Mouse (Mus musculus): ENCODE data around the gene 1700086D15Rik. TPM values are rescaled to one million over a fixed set of nuclear protein-coding genes. Genes with fewer than 3 reads are reported as not detected.

1700086D15Rik gene
- polyA plus RNA-seq, 2 experiments = 0.16 TPM; not detected in 1

DNA sequence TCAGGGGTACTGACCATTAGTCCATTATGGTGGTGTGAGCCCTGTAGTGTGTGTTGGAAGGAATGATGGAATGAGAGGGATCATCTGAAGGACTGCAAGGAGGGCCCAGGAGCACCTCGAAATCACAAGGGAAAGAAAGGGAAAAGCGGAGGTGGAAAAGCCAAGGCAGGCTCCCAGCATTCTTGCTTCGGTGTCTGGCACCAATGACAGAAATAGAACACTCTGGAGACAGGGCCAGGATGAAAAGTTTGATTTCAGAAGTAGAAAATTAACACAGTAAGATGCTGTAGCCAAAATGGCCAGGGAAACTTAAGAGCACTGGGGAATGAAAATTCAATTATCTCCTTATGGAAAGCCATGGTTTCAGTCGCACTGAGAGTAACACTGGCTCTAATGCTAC, 26.0 kb downstream of the 1700086D15Rik start:
- no peak for TF ChIP-seq POLR2A (IDR thresholded peaks at IDR 0.05; ENCODE audit: borderline replicate concordance, extremely low read depth, insufficient read depth, insufficient read length)
- H3K36me3 ChIP-seq (ENCODE audit: control insufficient read depth, insufficient read depth, low read length) = no peaks in the 10 kb centered on the region
- H3K27ac ChIP-seq (replicated peaks; ENCODE audit: low read depth, low read length) = no peak overlapping the region
- 87% methylated on average over 4 of the region's 4 CpGs for WGBS
- no peak overlapping the region for H3K4me3 ChIP-seq (replicated peaks; ENCODE audit: low read length)
- H3K4me1 ChIP-seq (ENCODE audit: control insufficient read depth, insufficient read depth, low read length) = no peaks in the 10 kb centered on the region
- ATAC-seq (ENCODE audit: low FRiP score, low read depth) (no peak), DNase-seq (ENCODE audit: low spot score) (no peak)
- H3K9ac ChIP-seq (ENCODE audit: low read depth, low read length, severe bottlenecking) = no peak overlapping the region
- no peaks in the 10 kb centered on the region for H3K27me3 ChIP-seq (ENCODE audit: control insufficient read depth, insufficient read depth, low read length)
- no peak overlapping the region for H3K4me2 ChIP-seq (replicated peaks; ENCODE audit: low read depth, low read length, severe bottlenecking)
- no peaks in the 10 kb centered on the region for H3K9me3 ChIP-seq (ENCODE audit: control insufficient read depth, low read length)

DNA sequence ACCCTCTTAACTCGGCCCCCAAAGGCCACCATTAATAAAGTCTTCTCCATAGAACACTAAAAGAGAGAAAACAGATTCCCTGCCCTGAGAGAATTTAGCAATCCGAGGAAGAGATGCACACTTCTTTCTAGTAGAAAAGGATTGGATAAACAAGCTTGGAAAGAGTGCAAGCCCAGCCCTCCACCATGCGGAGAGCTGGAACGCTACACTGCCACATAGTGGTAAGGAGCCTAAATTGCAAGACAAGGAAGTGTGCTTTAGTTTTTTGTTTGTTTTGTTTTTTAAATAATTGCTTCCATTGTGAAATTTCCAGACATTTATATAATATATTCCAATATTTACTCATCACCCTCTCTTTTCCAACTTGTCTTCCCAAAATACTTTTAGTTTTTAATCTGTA, 30.6 kb downstream of the 1700086D15Rik start:
- H3K9me3 ChIP-seq (ENCODE audit: control insufficient read depth, low read length) = no peaks in the 10 kb centered on the region
- H3K36me3 ChIP-seq (ENCODE audit: control insufficient read depth, insufficient read depth, low read length) = no peaks in the 10 kb centered on the region
- TF ChIP-seq POLR2A (IDR thresholded peaks at IDR 0.05; ENCODE audit: borderline replicate concordance, extremely low read depth, insufficient read depth, insufficient read length) = no peak
- DNase-seq (ENCODE audit: low spot score) (no peak), ATAC-seq (ENCODE audit: low FRiP score, low read depth) (no peak)
- 81% methylated on average over 4 of the region's 4 CpGs for WGBS
- no peak overlapping the region for H3K9ac ChIP-seq (ENCODE audit: low read depth, low read length, severe bottlenecking)
- no peaks in the 10 kb centered on the region for H3K27me3 ChIP-seq (ENCODE audit: control insufficient read depth, insufficient read depth, low read length)
- no peak overlapping the region for H3K27ac ChIP-seq (replicated peaks; ENCODE audit: low read depth, low read length)
- H3K4me2 ChIP-seq (replicated peaks; ENCODE audit: low read depth, low read length, severe bottlenecking) = no peak overlapping the region
- no peaks in the 10 kb centered on the region for H3K4me1 ChIP-seq (ENCODE audit: control insufficient read depth, insufficient read depth, low read length)
- H3K4me3 ChIP-seq (replicated peaks; ENCODE audit: low read length) = no peak overlapping the region

DNA sequence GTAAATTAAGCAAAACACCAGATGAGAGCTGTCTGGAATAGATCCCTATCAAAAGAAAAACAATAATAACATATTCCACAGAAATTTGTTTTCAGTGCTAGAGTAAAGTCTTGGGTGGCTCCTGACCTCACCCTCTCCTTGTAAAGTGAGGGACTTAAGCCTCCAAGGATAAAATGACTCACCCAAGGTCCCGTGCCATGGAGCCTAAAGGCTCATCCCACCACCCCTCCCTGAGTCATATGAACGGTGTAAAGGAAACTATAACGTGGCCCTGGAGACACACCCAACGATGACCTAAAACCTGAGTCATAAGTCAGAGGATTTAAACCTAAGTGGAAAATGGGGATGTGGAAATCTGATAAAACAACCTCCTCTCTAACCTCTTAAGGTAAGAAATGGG, 31.0 kb downstream of the 1700086D15Rik start:
- ATAC-seq (ENCODE audit: low FRiP score, low read depth) = no peak
- H3K4me1 ChIP-seq (ENCODE audit: control insufficient read depth, insufficient read depth, low read length) = no peaks in the 10 kb centered on the region
- WGBS = 83% methylated on average over 4 of the region's 4 CpGs

DNA sequence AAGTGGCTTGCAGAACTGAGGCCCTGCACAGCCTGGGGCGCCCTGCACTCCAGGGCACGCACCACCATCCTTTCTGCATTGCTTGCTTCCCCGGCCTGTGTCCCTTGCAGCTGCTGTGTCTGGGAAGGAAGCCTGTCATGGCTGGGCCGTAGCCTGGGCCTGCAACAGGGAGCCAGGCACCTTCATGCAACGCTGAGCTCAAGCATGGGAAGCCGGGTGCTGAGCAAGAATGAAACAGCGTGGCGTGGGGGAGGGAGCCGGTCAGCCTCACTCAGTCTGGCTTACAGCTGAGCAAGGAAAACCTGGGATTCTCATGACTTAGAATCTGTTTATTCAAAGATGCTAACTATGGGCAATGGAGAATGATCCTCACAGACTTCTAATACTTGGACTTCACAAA, 33.1 kb downstream of the 1700086D15Rik start:
- no peak for TF ChIP-seq POLR2A (IDR thresholded peaks at IDR 0.05; ENCODE audit: borderline replicate concordance, extremely low read depth, insufficient read depth, insufficient read length)
- DNase-seq (ENCODE audit: low spot score) (no peak), ATAC-seq (ENCODE audit: low FRiP score, low read depth) (no peak)
- no peaks in the 10 kb centered on the region for H3K4me1 ChIP-seq (ENCODE audit: control insufficient read depth, insufficient read depth, low read length)
- no peak overlapping the region for H3K4me3 ChIP-seq (replicated peaks; ENCODE audit: low read length)
- H3K9me3 ChIP-seq (ENCODE audit: control insufficient read depth, low read length) = no peaks in the 10 kb centered on the region
- no peak overlapping the region for H3K4me2 ChIP-seq (replicated peaks; ENCODE audit: low read depth, low read length, severe bottlenecking)
- H3K9ac ChIP-seq (ENCODE audit: low read depth, low read length, severe bottlenecking) = 0 out of 2 replicates have a peak overlapping the region, but pooled peaks have one; percentile 21
- H3K27me3 ChIP-seq (ENCODE audit: control insufficient read depth, insufficient read depth, low read length) = no peaks in the 10 kb centered on the region
- H3K27ac ChIP-seq (replicated peaks; ENCODE audit: low read depth, low read length) = no peak overlapping the region
- WGBS = 67% methylated on average over 9 of the region's 9 CpGs
- H3K36me3 ChIP-seq (ENCODE audit: control insufficient read depth, insufficient read depth, low read length) = no peaks in the 10 kb centered on the region

More for the DNA sequence above, 31.0 kb downstream of the 1700086D15Rik start:
- no peak overlapping the region for H3K9ac ChIP-seq (ENCODE audit: low read depth, low read length, severe bottlenecking)
- no peaks in the 10 kb centered on the region for H3K36me3 ChIP-seq (ENCODE audit: control insufficient read depth, insufficient read depth, low read length)
- H3K9me3 ChIP-seq (ENCODE audit: control insufficient read depth, low read length) = no peaks in the 10 kb centered on the region
- H3K4me3 ChIP-seq (replicated peaks; ENCODE audit: low read length) = no peak overlapping the region
- no peak overlapping the region for H3K27ac ChIP-seq (replicated peaks; ENCODE audit: low read depth, low read length)
- DNase-seq (ENCODE audit: low spot score) = no peak
- no peak for TF ChIP-seq POLR2A (IDR thresholded peaks at IDR 0.05; ENCODE audit: borderline replicate concordance, extremely low read depth, insufficient read depth, insufficient read length)
- no peak overlapping the region for H3K4me2 ChIP-seq (replicated peaks; ENCODE audit: low read depth, low read length, severe bottlenecking)
- no peaks in the 10 kb centered on the region for H3K27me3 ChIP-seq (ENCODE audit: control insufficient read depth, insufficient read depth, low read length)

DNA sequence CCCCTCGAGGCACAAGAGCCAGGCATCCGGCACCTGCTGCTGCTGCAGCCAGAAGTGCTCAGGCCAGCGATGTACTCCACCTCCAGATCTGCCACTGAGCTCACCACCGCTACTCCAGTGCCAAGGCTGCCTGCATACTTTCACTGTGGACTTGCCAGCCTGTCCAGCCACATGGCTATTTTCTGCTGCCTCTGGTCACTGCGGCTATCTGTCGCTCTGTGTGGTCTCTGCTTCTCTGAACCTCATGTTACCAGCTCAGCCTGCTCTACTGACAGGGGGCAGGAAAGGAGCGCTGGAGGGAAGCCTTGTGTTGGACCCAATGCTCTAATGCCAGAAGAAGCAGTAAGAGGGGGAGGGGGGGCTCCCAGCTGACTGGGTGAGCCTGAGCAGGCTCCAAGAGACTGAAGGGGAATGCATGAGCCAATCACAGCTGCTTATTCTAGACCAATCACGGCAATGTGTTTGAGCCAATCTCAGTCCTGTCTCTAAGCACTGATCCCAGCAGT, 34.7 kb downstream of the 1700086D15Rik start:
- Histone ChIP-seq H3K36me3 (ENCODE audit: control insufficient read depth, insufficient read depth, low read length) (no peaks in the 10 kb centered on the region), H3K4me3 (replicated peaks; ENCODE audit: low read length) (no peak overlapping the region), H3K9me3 (ENCODE audit: control insufficient read depth, low read length) (no peaks in the 10 kb centered on the region), H3K27me3 (ENCODE audit: control insufficient read depth, insufficient read depth, low read length) (no peaks in the 10 kb centered on the region), H3K27ac (replicated peaks; ENCODE audit: low read depth, low read length) (no peak overlapping the region), H3K4me1 (ENCODE audit: control insufficient read depth, insufficient read depth, low read length) (no peaks in the 10 kb centered on the region), H3K9ac (ENCODE audit: low read depth, low read length, severe bottlenecking) (no peak overlapping the region), H3K4me2 (replicated peaks; ENCODE audit: low read depth, low read length, severe bottlenecking) (no peak overlapping the region)
- WGBS = 56% methylated on average over 8 of the region's 8 CpGs
- DNase-seq (ENCODE audit: low spot score) (no peak), ATAC-seq (ENCODE audit: low FRiP score, low read depth) (no peak)
- TF ChIP-seq POLR2A (IDR thresholded peaks at IDR 0.05; ENCODE audit: borderline replicate concordance, extremely low read depth, insufficient read depth, insufficient read length) = no peak

DNA sequence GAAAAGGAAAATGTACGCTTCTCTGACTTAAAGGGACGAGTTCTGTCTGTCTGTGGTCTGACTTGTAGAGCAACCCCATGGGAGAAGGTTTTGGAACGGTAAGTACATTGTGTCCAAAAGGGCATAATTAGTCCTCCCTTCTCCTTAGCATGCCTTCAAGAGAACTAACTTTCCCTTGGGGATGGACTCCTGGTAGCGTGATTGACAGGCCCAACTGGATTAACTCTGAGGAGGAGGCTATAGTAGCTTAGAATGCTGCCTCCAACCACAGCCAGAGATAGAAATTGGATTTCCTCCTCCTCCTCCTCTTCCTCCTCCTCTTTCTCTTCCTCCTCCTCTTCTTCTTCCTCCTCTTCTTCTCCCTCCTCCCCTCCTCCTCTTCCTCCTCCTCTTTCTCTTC, 39.4 kb downstream of the 1700086D15Rik start:
- H3K4me2 ChIP-seq (replicated peaks; ENCODE audit: low read depth, low read length, severe bottlenecking) = no peak overlapping the region
- H3K4me3 ChIP-seq (replicated peaks; ENCODE audit: low read length) = no peak overlapping the region
- H3K27me3 ChIP-seq (ENCODE audit: control insufficient read depth, insufficient read depth, low read length) = no peaks in the 10 kb centered on the region
- H3K9ac ChIP-seq (ENCODE audit: low read depth, low read length, severe bottlenecking) = no peak overlapping the region
- H3K9me3 ChIP-seq (ENCODE audit: control insufficient read depth, low read length) = no peaks in the 10 kb centered on the region
- DNase-seq (ENCODE audit: low spot score) = no peak
- no peaks in the 10 kb centered on the region for H3K4me1 ChIP-seq (ENCODE audit: control insufficient read depth, insufficient read depth, low read length)
- 82% methylated on average over 4 of the region's 4 CpGs for WGBS
- H3K27ac ChIP-seq (replicated peaks; ENCODE audit: low read depth, low read length) = no peak overlapping the region
- no peak for ATAC-seq (ENCODE audit: low FRiP score, low read depth)
- TF ChIP-seq POLR2A (IDR thresholded peaks at IDR 0.05; ENCODE audit: borderline replicate concordance, extremely low read depth, insufficient read depth, insufficient read length) = no peak
- no peaks in the 10 kb centered on the region for H3K36me3 ChIP-seq (ENCODE audit: control insufficient read depth, insufficient read depth, low read length)
